24 mouse cellular contexts compared by ENCODE assay signal in genomic region chr6:85207345-85207744, GRCm38 (mm10). TPM values are rescaled to one million over a fixed set of nuclear protein-coding genes. Genes with fewer than 3 reads are reported as not detected.
DNase-seq lines count a peak whose midpoint lies in the region; ATAC-seq and TF ChIP-seq lines count a peak whose summit lies in the region.
"Had no signal": no experiment of that assay in that cellular context is flagged by ENCODE, and none has a peak within 500 bp of the region (broad histone marks: within the 10 kb centered on the region; RNA-seq: fewer than 3 reads in every experiment).

No protein-coding gene starts in this region.

- H3K9ac ChIP-seq in forebrain, embryonic 13.5 days: no peak overlapping the region
- H3K9ac ChIP-seq in forebrain, postnatal 0 days: no peak overlapping the region
- H3K9ac ChIP-seq in kidney, embryonic 16.5 days (replicated peaks; ENCODE audit: low read length): no peak overlapping the region
- H3K9ac ChIP-seq in lung, embryonic 15.5 days: no peak overlapping the region
- H3K9ac ChIP-seq in midbrain, embryonic 15.5 days: no peak overlapping the region
- H3K9ac ChIP-seq: hindbrain, embryonic 12.5 days had no signal

- no peaks in the 10 kb centered on the region for H3K27me3 ChIP-seq in forebrain, embryonic 13.5 days
- H3K27me3 ChIP-seq in forebrain, postnatal 0 days (ENCODE audit: insufficient read depth, low read length): no peaks in the 10 kb centered on the region; the same call in 1 of the 2 replicates
- peaks cover 8% of the 10 kb centered on the region; the same call in 1 of the 2 replicates for H3K27me3 ChIP-seq in kidney, embryonic 16.5 days (ENCODE audit: insufficient read depth, low read length)
- peaks cover 12% of the 10 kb centered on the region; the same call in 1 of the 2 replicates for H3K27me3 ChIP-seq in lung, embryonic 15.5 days
- 0 out of 2 replicates have a peak, but pooled peaks cover 6% of the 10 kb centered on the region for H3K27me3 ChIP-seq in midbrain, embryonic 15.5 days (replicated peaks)

- peak overlapping the region; percentile 74 for H3K27ac ChIP-seq in forebrain, embryonic 13.5 days
- H3K27ac ChIP-seq in forebrain, postnatal 0 days (ENCODE audit: low read depth, low read length): no peak overlapping the region
- H3K27ac ChIP-seq in kidney, embryonic 16.5 days (ENCODE audit: low read length): no peak overlapping the region
- H3K27ac ChIP-seq in lung, embryonic 15.5 days: no peak overlapping the region
- no peak overlapping the region for H3K27ac ChIP-seq in midbrain, embryonic 15.5 days
- H3K27ac ChIP-seq: heart, embryonic 10.5 days; hindbrain, embryonic 12.5 days had no signal

- WGBS in forebrain, embryonic 13.5 days: 80% methylated on average over 5 of the region's 5 CpGs
- WGBS in forebrain, postnatal 0 days: 64% methylated on average over 5 of the region's 5 CpGs
- 64% methylated on average over 5 of the region's 5 CpGs for WGBS in kidney, embryonic 16.5 days
- 56% methylated on average over 5 of the region's 5 CpGs for WGBS in lung, embryonic 15.5 days
- WGBS in midbrain, embryonic 15.5 days: 71% methylated on average over 5 of the region's 5 CpGs

- H3K9me3 ChIP-seq in forebrain, embryonic 13.5 days (replicated peaks): no peaks in the 10 kb centered on the region
- H3K9me3 ChIP-seq in forebrain, postnatal 0 days (ENCODE audit: low read length): no peaks in the 10 kb centered on the region
- H3K9me3 ChIP-seq in kidney, embryonic 16.5 days (ENCODE audit: low read length): no peaks in the 10 kb centered on the region
- H3K9me3 ChIP-seq in lung, embryonic 15.5 days: no peaks in the 10 kb centered on the region
- no peaks in the 10 kb centered on the region for H3K9me3 ChIP-seq in midbrain, embryonic 15.5 days
- H3K9me3 ChIP-seq: heart, embryonic 10.5 days; hindbrain, embryonic 12.5 days had no signal

- no peak overlapping the region for H3K4me2 ChIP-seq in forebrain, embryonic 13.5 days
- H3K4me2 ChIP-seq in forebrain, postnatal 0 days (ENCODE audit: low read depth): no peak overlapping the region
- no peak overlapping the region for H3K4me2 ChIP-seq in kidney, embryonic 16.5 days (replicated peaks; ENCODE audit: low read depth, low read length)
- 0 out of 2 replicates have a peak overlapping the region, but pooled peaks have one; percentile 6 for H3K4me2 ChIP-seq in lung, embryonic 15.5 days
- no peak overlapping the region for H3K4me2 ChIP-seq in midbrain, embryonic 15.5 days
- H3K4me2 ChIP-seq: hindbrain, embryonic 12.5 days had no signal

- DNase-seq in forebrain, postnatal 0 days: no peak
- DNase-seq in kidney, adult 9 months: peak; percentile 68
- no peak for DNase-seq in lung, postnatal 14 days
- DNase-seq: adrenal gland, adult 2 months; adrenal gland, postnatal 25 days; cerebellum, adult 18-20 months; cerebellum, adult 9-11 months; cerebellum, postnatal 36 days; heart, adult 18-20 months; heart, postnatal 10 days; heart, postnatal 4 days had no signal

- TF ChIP-seq CTCF in forebrain, postnatal 0 days (IDR thresholded peaks at IDR 0.05; ENCODE audit: low read depth): no peak

- H3K4me1 ChIP-seq in forebrain, embryonic 13.5 days: peaks cover 32% of the 10 kb centered on the region
- peaks cover 19% of the 10 kb centered on the region; the same call in 1 of the 2 replicates for H3K4me1 ChIP-seq in forebrain, postnatal 0 days (ENCODE audit: insufficient read depth)
- peaks cover 5% of the 10 kb centered on the region; the same call in 1 of the 2 replicates for H3K4me1 ChIP-seq in kidney, embryonic 16.5 days (ENCODE audit: insufficient read depth, low read length)
- peaks cover 5% of the 10 kb centered on the region; the same call in 1 of the 2 replicates for H3K4me1 ChIP-seq in lung, embryonic 15.5 days
- H3K4me1 ChIP-seq in midbrain, embryonic 15.5 days: no peaks in the 10 kb centered on the region

- peaks cover 37% of the 10 kb centered on the region for H3K36me3 ChIP-seq in forebrain, embryonic 13.5 days (ENCODE audit: poor library complexity, severe bottlenecking)
- H3K36me3 ChIP-seq in forebrain, postnatal 0 days (ENCODE audit: insufficient read depth): no peaks in the 10 kb centered on the region
- H3K36me3 ChIP-seq in kidney, embryonic 16.5 days (ENCODE audit: insufficient read depth, low read length): no peaks in the 10 kb centered on the region
- no peaks in the 10 kb centered on the region for H3K36me3 ChIP-seq in lung, embryonic 15.5 days
- no peaks in the 10 kb centered on the region for H3K36me3 ChIP-seq in midbrain, embryonic 15.5 days (replicated peaks)
- H3K36me3 ChIP-seq: heart, embryonic 10.5 days; hindbrain, embryonic 12.5 days had no signal

- no peak for ATAC-seq in forebrain, embryonic 13.5 days
- ATAC-seq in forebrain, postnatal 0 days: no peak
- ATAC-seq in kidney, embryonic 16.5 days (ENCODE audit: low FRiP score, low TSS enrichment): no peak
- no peak for ATAC-seq in lung, embryonic 15.5 days (ENCODE audit: borderline replicate concordance, extremely low read depth, low FRiP score, low TSS enrichment)
- ATAC-seq in midbrain, embryonic 15.5 days (replicated peaks): no peak
- ATAC-seq: inflammation-experienced regulatory T-cells, adult 6 months had no signal

- H3K4me3 ChIP-seq in forebrain, embryonic 13.5 days: no peak overlapping the region
- H3K4me3 ChIP-seq in forebrain, postnatal 0 days (ENCODE audit: low read depth, low read length): no peak overlapping the region
- H3K4me3 ChIP-seq in kidney, embryonic 16.5 days (ENCODE audit: low read length): no peak overlapping the region
- H3K4me3 ChIP-seq in lung, embryonic 15.5 days: no peak overlapping the region
- no peak overlapping the region for H3K4me3 ChIP-seq in midbrain, embryonic 15.5 days
- H3K4me3 ChIP-seq: heart, embryonic 10.5 days; hindbrain, embryonic 12.5 days had no signal

RNA-seq across cellular contexts. Expression of gene Emx1, which starts 20.1 kb away (rescaled TPM):
- 77.6 and 83.4 TPM in 2 replicates for polyA plus RNA-seq in forebrain, embryonic 13.5 days (2015; fragmentation: Nextera tagmentation; extraction: Ambion mirVana)
- 25.7 and 41.6 TPM in 2 replicates for total RNA-seq in forebrain, postnatal 0 days (2014; rRNA removed)
- polyA plus RNA-seq in forebrain, postnatal 0 days (2015; fragmentation: Nextera tagmentation; extraction: Ambion mirVana): 28.8 and 41.0 TPM in 2 replicates
- polyA plus RNA-seq in kidney, embryonic 16.5 days (2015; fragmentation: Nextera tagmentation; extraction: Ambion mirVana): 17.9 and 19.7 TPM in 2 replicates
- not detected in 2 replicates for polyA plus RNA-seq in lung, embryonic 15.5 days (2015; fragmentation: Nextera tagmentation; extraction: Ambion mirVana)
- polyA plus RNA-seq in midbrain, embryonic 15.5 days (2015; fragmentation: Nextera tagmentation; extraction: Ambion mirVana): 1.4 and 3.2 TPM in 2 replicates
- total RNA-seq: adrenal gland, adult 2 months; adrenal gland, postnatal 25 days; CH12.LX; ES-E14; gastrocnemius, adult 8-10 months; gastrocnemius, postnatal 4 days; heart, adult 18-20 months; heart, postnatal 10 days; heart, postnatal 4 days had no signal
- polyA plus RNA-seq: adrenal gland, adult 2 months; heart, embryonic 14.5 days; hindbrain, embryonic 16.5 days; inflammation-experienced regulatory T-cells, adult 6 months had no signal
